Comparison of ENCODE assay signal across 15 mouse cellular contexts in genomic region chr17:10398871-10399270, GRCm38 (mm10).
A peak's percentile ranks its signal among the peaks of the same experiment; 100 is the strongest.
DNase-seq lines count a peak whose midpoint lies in the region; ATAC-seq and TF ChIP-seq lines count a peak whose summit lies in the region.
"Had no signal": no experiment of that assay in that cellular context is flagged by ENCODE, and none has a peak within 500 bp of the region (broad histone marks: within the 10 kb centered on the region; RNA-seq: fewer than 3 reads in every experiment).

No protein-coding gene starts in this region.

- no peak overlapping the region for H3K4me3 ChIP-seq in hindbrain, embryonic 10.5 days
- no peak overlapping the region for H3K4me3 ChIP-seq in hindbrain, embryonic 11.5 days (ENCODE audit: low read depth, low read length)
- H3K4me3 ChIP-seq in cortical plate, adult 2 months (ENCODE audit: insufficient read depth, low read length), result no peak overlapping the region
- no peak overlapping the region for H3K4me3 ChIP-seq in limb, embryonic 10.5 days
- H3K4me3 ChIP-seq: erythroblast, embryonic 14.5 days; liver, embryonic 15.5 days had no signal

- no peak for ATAC-seq in hindbrain, embryonic 11.5 days (ENCODE audit: low FRiP score)
- ATAC-seq: Patski had no signal

- no peaks in the 10 kb centered on the region for H3K36me3 ChIP-seq in hindbrain, embryonic 10.5 days
- H3K36me3 ChIP-seq in hindbrain, embryonic 11.5 days (ENCODE audit: control insufficient read depth, insufficient read depth, low read length), result no peaks in the 10 kb centered on the region
- H3K36me3 ChIP-seq in limb, embryonic 10.5 days, result no peaks in the 10 kb centered on the region
- H3K36me3 ChIP-seq: liver, embryonic 15.5 days had no signal

- H3K27ac ChIP-seq in hindbrain, embryonic 10.5 days, result peak overlapping the region; percentile 45; the same call in 1 of the 2 replicates
- H3K27ac ChIP-seq in hindbrain, embryonic 11.5 days (ENCODE audit: low read depth, low read length), result no peak overlapping the region
- H3K27ac ChIP-seq in cortical plate, adult 2 months (ENCODE audit: insufficient read depth, low read length), result peak overlapping the region; percentile 74
- H3K27ac ChIP-seq in limb, embryonic 10.5 days, result peak overlapping the region; percentile 50; the same call in 1 of the 2 replicates
- H3K27ac ChIP-seq: liver, embryonic 15.5 days had no signal

- no peak for TF ChIP-seq CTCF in cortical plate, adult 2 months (IDR thresholded peaks at IDR 0.05; ENCODE audit: extremely low read depth, insufficient read depth, low read length)

- H3K27me3 ChIP-seq in hindbrain, embryonic 10.5 days (ENCODE audit: insufficient read depth, poor library complexity, severe bottlenecking), result peaks cover 10% of the 10 kb centered on the region; the same call in 1 of the 2 replicates
- no peaks in the 10 kb centered on the region for H3K27me3 ChIP-seq in hindbrain, embryonic 11.5 days (ENCODE audit: control insufficient read depth, insufficient read depth, low read length)
- H3K27me3 ChIP-seq in limb, embryonic 10.5 days (ENCODE audit: low read depth, poor library complexity, severe bottlenecking), result no peaks in the 10 kb centered on the region
- H3K27me3 ChIP-seq: CH12.LX; liver, embryonic 15.5 days; Patski had no signal

- peaks cover 72% of the 10 kb centered on the region for H3K4me1 ChIP-seq in hindbrain, embryonic 10.5 days (replicated peaks)
- H3K4me1 ChIP-seq in hindbrain, embryonic 11.5 days (replicated peaks; ENCODE audit: control insufficient read depth, insufficient read depth, low read length), result no peaks in the 10 kb centered on the region; the same call in 1 of the 2 replicates
- H3K4me1 ChIP-seq in cortical plate, adult 2 months (ENCODE audit: control insufficient read depth, insufficient read depth, low read length), result peaks cover 2% of the 10 kb centered on the region; the same call in 1 of the 2 replicates
- H3K4me1 ChIP-seq in limb, embryonic 10.5 days, result peaks cover 49% of the 10 kb centered on the region

- H3K9ac ChIP-seq in hindbrain, embryonic 11.5 days (ENCODE audit: low read depth, low read length), result no peak overlapping the region
- H3K9ac ChIP-seq: liver, embryonic 15.5 days had no signal

- TF ChIP-seq POLR2A in cortical plate, adult 2 months (IDR thresholded peaks at IDR 0.05; ENCODE audit: extremely low read depth, insufficient read depth, low read length), result no peak

- H3K4me2 ChIP-seq in hindbrain, embryonic 11.5 days (replicated peaks; ENCODE audit: low read depth, low read length), result no peak overlapping the region
- H3K4me2 ChIP-seq: liver, embryonic 15.5 days had no signal

- no peaks in the 10 kb centered on the region for H3K9me3 ChIP-seq in hindbrain, embryonic 10.5 days
- no peaks in the 10 kb centered on the region for H3K9me3 ChIP-seq in hindbrain, embryonic 11.5 days (ENCODE audit: control insufficient read depth, low read length)
- no peaks in the 10 kb centered on the region for H3K9me3 ChIP-seq in limb, embryonic 10.5 days (replicated peaks)
- H3K9me3 ChIP-seq: liver, embryonic 15.5 days had no signal

- no peak for DNase-seq in hindbrain, embryonic 10.5 days (ENCODE audit: low spot score)
- DNase-seq in hindbrain, embryonic 11.5 days (ENCODE audit: low spot score), result no peak
- peak; percentile 88 for DNase-seq in brain, adult 2 months (ENCODE audit: low read depth, low spot score)
- no peak for DNase-seq in limb, embryonic 10.5 days (ENCODE audit: low spot score)
- no peak for DNase-seq in urinary bladder, adult 18-20 months (ENCODE audit: low spot score in 2 of 2)
- DNase-seq in adipocyte (ENCODE audit: low spot score), result no peak
- DNase-seq: adrenal gland, adult 2 months; cerebellum, adult 11 months; embryo, embryonic 11 days; kidney, postnatal 10 days had no signal

- WGBS in hindbrain, embryonic 10.5 days, result 71% methylated on average over 5 of the region's 5 CpGs
- WGBS in hindbrain, embryonic 11.5 days, result 58% methylated on average over 5 of the region's 5 CpGs
- WGBS in limb, embryonic 10.5 days, result 87% methylated on average over 5 of the region's 5 CpGs
